Mouse (Mus musculus) small intestine, adult 2 months (tissue): Measurements from ENCODE around the gene Msmo1. TPM values are rescaled to one million over a fixed set of nuclear protein-coding genes. Genes with fewer than 3 reads are reported as not detected.

Experiments
- H3K27ac ChIP-seq: fragments of 200-500 bp; 2 replicates; pipeline ENCODE4 v1.5.1; 2012; ENCODE audit warnings: low read depth, low read length, control low read depth, inconsistent platforms; ENCODE audit not compliant: insufficient read depth
- H3K27me3 ChIP-seq: fragments of 200-500 bp; 2 replicates; pipeline ENCODE4 v1.6.1; 2012; ENCODE audit warnings: mild to moderate bottlenecking, moderate library complexity, low read length, inconsistent platforms; ENCODE audit not compliant: control insufficient read depth, insufficient read depth
- H3K36me3 ChIP-seq: fragments of 200-500 bp; 2 replicates; pipeline ENCODE4 v1.6.1; 2012; ENCODE audit warnings: mild to moderate bottlenecking, low read length, control low read depth, inconsistent platforms; ENCODE audit not compliant: control insufficient read depth, insufficient read depth
- H3K4me1 ChIP-seq: fragments of 200-500 bp; 2 replicates; pipeline ENCODE4 v1.6.1; 2012; ENCODE audit warnings: low read length, inconsistent platforms, mixed read lengths; ENCODE audit not compliant: control insufficient read depth, insufficient read depth, insufficient read length
- H3K4me3 ChIP-seq: fragments of 200-500 bp; 2 replicates; pipeline ENCODE4 v1.5.1; 2012; ENCODE audit warnings: low read depth, mild to moderate bottlenecking, control low read depth, inconsistent platforms, low read length, moderate library complexity
- CTCF ChIP-seq: fragments of 200-500 bp; IDR thresholded peaks from 2 replicates; pipeline ENCODE4 v1.5.1; 2012; ENCODE audit warnings: low read depth, mild to moderate bottlenecking, control low read depth, inconsistent platforms, low read length, moderate library complexity, mixed read lengths; ENCODE audit not compliant: insufficient replicate concordance, insufficient read length; ENCODE audit errors: extremely low read depth
- POLR2A ChIP-seq: fragments of 200-500 bp; IDR thresholded peaks from 2 replicates; pipeline ENCODE4 v1.6.1; 2012; ENCODE audit warnings: low read depth, mild to moderate bottlenecking, control low read depth, inconsistent platforms, low read length, moderate library complexity
- WGBS: fragments of 180-500 bp; shearing (Covaris S2); methylation state at CpG from one replicate; pipeline ENCODE4 v1.1.7; 2018; 5-methylcytosine and 5-hydroxymethylcytosine counted together
- polyA plus RNA-seq: library from polyadenylated mRNA; depleted of rRNA; stranded (reverse); fragments of >200 nt; gene quantifications from 2 replicates; pipeline ENCODE4 v1.2.3, GENCODE M21; 2012

Gene Msmo1
- polyA plus RNA-seq, 1 experiment = 6.3 TPM

GRCm38 (mm10) chr8:64738916-64739315, 5.3 kb upstream of the Msmo1 start:
- H3K27ac ChIP-seq = no peak overlapping the region
- no peak overlapping the region for H3K4me3 ChIP-seq
- TF ChIP-seq CTCF = no peak
- TF ChIP-seq POLR2A = no peak
- no peaks in the 10 kb centered on the region for H3K36me3 ChIP-seq
- no peaks in the 10 kb centered on the region for H3K27me3 ChIP-seq
- WGBS = 89% methylated on average over 1 of the region's 1 CpGs
- peaks cover 8% of the 10 kb centered on the region; the same call in 1 of the 2 replicates for H3K4me1 ChIP-seq

GRCm38 (mm10) chr8:64736767-64737323, 3.3 kb upstream of the Msmo1 start:
- H3K4me1 ChIP-seq = peaks cover 8% of the 10 kb centered on the region; the same call in 1 of the 2 replicates
- no peak for TF ChIP-seq CTCF
- no peak overlapping the region for H3K27ac ChIP-seq
- H3K27me3 ChIP-seq = no peaks in the 10 kb centered on the region
- H3K36me3 ChIP-seq = no peaks in the 10 kb centered on the region
- H3K4me3 ChIP-seq = no peak overlapping the region
- 88% methylated on average over 3 of the region's 3 CpGs for WGBS

DNA sequence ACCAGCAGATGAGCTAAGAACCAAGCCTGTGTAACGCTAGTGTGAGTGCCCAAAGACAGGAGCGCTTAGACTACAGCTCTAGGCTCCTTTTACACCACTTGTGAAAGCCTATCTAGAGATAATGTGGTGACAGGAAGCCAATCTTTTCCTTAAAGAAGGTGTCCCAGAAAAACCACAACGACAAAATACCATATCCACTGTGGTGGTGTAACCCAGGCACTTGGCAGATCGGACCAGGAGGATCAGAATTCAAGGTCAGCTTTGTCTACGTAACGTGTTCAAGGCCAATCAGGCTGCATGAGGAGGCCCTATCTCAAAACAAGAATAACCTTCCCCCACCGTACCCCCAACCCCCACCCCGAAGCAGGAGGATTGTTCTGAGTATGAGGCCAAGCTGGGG, 1.6 kb upstream of the Msmo1 start:
- no peak for TF ChIP-seq CTCF
- no peak for TF ChIP-seq POLR2A
- H3K27ac ChIP-seq = no peak overlapping the region

GRCm38 (mm10) chr8:64732596-64732995, 996 bp downstream of the Msmo1 start:
- 5% methylated on average over 9 of the region's 9 CpGs for WGBS
- peaks cover 15% of the 10 kb centered on the region for H3K36me3 ChIP-seq
- H3K4me1 ChIP-seq = peaks cover 8% of the 10 kb centered on the region; the same call in 1 of the 2 replicates
- H3K4me3 ChIP-seq = peak overlapping the region; percentile 84; the same call in 1 of the 2 replicates
- no peaks in the 10 kb centered on the region for H3K27me3 ChIP-seq
- TF ChIP-seq POLR2A = no peak
- TF ChIP-seq CTCF = no peak
- H3K27ac ChIP-seq = no peak overlapping the region

More for the DNA sequence above, 1.6 kb upstream of the Msmo1 start:
- Histone ChIP-seq H3K4me1 (peaks cover 8% of the 10 kb centered on the region; the same call in 1 of the 2 replicates), H3K36me3 (peaks cover 5% of the 10 kb centered on the region), H3K4me3 (no peak overlapping the region), H3K27me3 (no peaks in the 10 kb centered on the region)
- WGBS = 87% methylated on average over 8 of the region's 8 CpGs

DNA sequence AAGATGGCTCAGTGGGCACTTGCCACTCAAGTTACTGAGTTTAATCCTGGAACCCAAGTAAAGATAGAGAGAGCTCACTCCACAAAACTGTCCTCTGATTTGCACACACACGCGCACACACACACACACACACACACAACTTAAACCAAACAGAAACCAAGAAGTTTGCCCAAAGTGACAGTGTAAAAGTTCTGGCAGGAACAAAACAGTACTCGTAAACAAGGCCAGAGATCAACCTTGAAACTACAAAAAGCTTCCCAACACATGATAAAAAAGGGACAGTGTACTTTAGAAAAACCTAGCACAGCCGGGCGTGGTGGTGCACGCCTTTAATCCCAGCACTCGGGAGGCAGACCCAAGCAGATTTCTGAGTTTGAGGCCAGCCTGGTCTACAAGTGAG, 5.4 kb downstream of the Msmo1 start:
- Histone ChIP-seq H3K4me1 (peaks cover 3% of the 10 kb centered on the region; the same call in 1 of the 2 replicates), H3K36me3 (peaks cover 49% of the 10 kb centered on the region), H3K4me3 (no peak overlapping the region), H3K27me3 (no peaks in the 10 kb centered on the region), H3K27ac (no peak overlapping the region)
- 68% methylated on average over 7 of the region's 7 CpGs for WGBS
- TF ChIP-seq POLR2A = no peak
- TF ChIP-seq CTCF = no peak

DNA sequence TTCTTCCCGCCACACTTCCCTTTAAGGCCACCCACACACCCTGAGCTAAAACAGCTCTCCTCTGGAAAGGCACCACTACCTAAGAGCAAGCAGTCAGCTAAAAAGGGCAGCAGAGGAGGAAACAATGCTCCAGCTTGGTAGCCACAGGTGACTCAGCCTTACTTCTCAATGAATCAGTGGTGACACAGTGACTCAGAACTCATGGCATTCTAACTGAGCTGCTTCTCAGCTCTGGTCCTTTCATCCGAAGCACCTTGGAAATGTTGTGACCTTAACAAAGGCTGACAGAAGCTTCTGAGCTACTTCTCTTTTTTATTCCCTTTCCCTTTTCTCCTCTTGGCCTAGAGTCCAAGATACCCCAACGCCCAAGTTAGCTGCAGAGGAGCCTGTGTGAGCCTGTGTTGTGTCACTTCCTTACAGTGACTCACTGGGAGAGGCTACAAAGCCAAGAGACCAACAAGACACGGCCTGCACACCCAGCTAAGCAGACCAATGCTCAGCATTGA, 7.3 kb downstream of the Msmo1 start:
- 65% methylated on average over 4 of the region's 4 CpGs for WGBS
- H3K4me3 ChIP-seq = no peak overlapping the region
- peaks cover 58% of the 10 kb centered on the region for H3K36me3 ChIP-seq

GRCm38 (mm10) chr8:64723206-64723605, 10.4 kb downstream of the Msmo1 start:
- TF ChIP-seq POLR2A (no peak), CTCF (no peak)
- peaks cover 69% of the 10 kb centered on the region for H3K36me3 ChIP-seq
- 90% methylated on average over 2 of the region's 2 CpGs for WGBS
- no peak overlapping the region for H3K4me3 ChIP-seq
- no peak overlapping the region for H3K27ac ChIP-seq
- H3K4me1 ChIP-seq = peaks cover 2% of the 10 kb centered on the region; the same call in 1 of the 2 replicates
- no peaks in the 10 kb centered on the region for H3K27me3 ChIP-seq

More for the DNA sequence above, 7.3 kb downstream of the Msmo1 start:
- TF ChIP-seq CTCF (no peak), POLR2A (no peak)
- Histone ChIP-seq H3K27ac (no peak overlapping the region), H3K27me3 (no peaks in the 10 kb centered on the region), H3K4me1 (peaks cover 3% of the 10 kb centered on the region; the same call in 1 of the 2 replicates)
